Mouse (Mus musculus) heart, adult 2 months (tissue): Measurements from ENCODE around the gene Tgm2. TPM values are rescaled to one million over a fixed set of nuclear protein-coding genes. Genes with fewer than 3 reads are reported as not detected.

Experiments
- DNase-seq, 2 experiments: peaks; one replicate each; pipeline ENCODE4 v3.0.0; 2021
- H3K27ac ChIP-seq: fragments of 200-600 bp; 2 replicates; pipeline ENCODE4 v1.8.1; 2022
- H3K27me3 ChIP-seq: fragments of 200-500 bp; 2 replicates; pipeline ENCODE4 v1.6.1; 2012; ENCODE audit warnings: mild to moderate bottlenecking, low read length, inconsistent platforms, mixed read lengths; ENCODE audit not compliant: control insufficient read depth, insufficient read depth
- H3K36me3 ChIP-seq: fragments of 200-500 bp; 2 replicates; pipeline ENCODE4 v1.6.1; 2012; ENCODE audit warnings: low read length, inconsistent platforms; ENCODE audit not compliant: control insufficient read depth, insufficient read depth
- H3K4me1 ChIP-seq: fragments of 200-500 bp; 2 replicates; pipeline ENCODE4 v1.6.1; 2011; ENCODE audit warnings: low read length; ENCODE audit not compliant: control insufficient read depth, insufficient read depth
- H3K4me3 ChIP-seq: fragments of 200-600 bp; 2 replicates; pipeline ENCODE4 v1.8.1; 2022
- H3K79me2 ChIP-seq: fragments of 200-500 bp; replicated peaks from 2 replicates; pipeline ENCODE4 v1.6.1; 2012; ENCODE audit warnings: mild to moderate bottlenecking, inconsistent platforms, low read length, moderate library complexity, mixed read lengths; ENCODE audit not compliant: control insufficient read depth, insufficient read depth
- H3K9ac ChIP-seq: fragments of 200-500 bp; 2 replicates; pipeline ENCODE4 v1.6.1; 2012; ENCODE audit warnings: low read depth, mild to moderate bottlenecking, control low read depth, inconsistent platforms, low read length, mixed read lengths
- CTCF ChIP-seq: fragments of 200-600 bp; IDR thresholded peaks from 2 replicates; pipeline ENCODE4 v1.8.1; 2022; ENCODE audit warnings: antibody characterized with exemption, mild to moderate bottlenecking, moderate library complexity
- EP300 ChIP-seq: fragments of 200-500 bp; IDR thresholded peaks from 2 replicates; pipeline ENCODE4 v1.6.1; 2011; ENCODE audit warnings: low read depth, low read length, control low read depth; ENCODE audit not compliant: insufficient read depth
- POLR2A ChIP-seq: fragments of 200-500 bp; IDR thresholded peaks from 2 replicates; pipeline ENCODE4 v1.6.1; 2011; ENCODE audit warnings: mild to moderate bottlenecking, low read depth, low read length, control low read depth; ENCODE audit not compliant: insufficient read depth
- WGBS: fragments of 180-500 bp; shearing (Covaris S2); methylation state at CpG from one replicate; pipeline ENCODE4 v1.1.7; 2018; 5-methylcytosine and 5-hydroxymethylcytosine counted together
- intact Hi-C: fragments of 180-260 bp; cut with DNase I; formaldehyde crosslinking; loops from one replicate; pipeline ENCODE4 v1.15.1; 2025
- polyA plus RNA-seq: library from polyadenylated mRNA; depleted of rRNA; stranded (reverse); fragments of >200 nt; gene quantifications from 2 replicates; pipeline ENCODE4 v1.2.3, GENCODE M21; 2012
- total RNA-seq, 2 experiments: library from RNA; stranded (reverse); gene quantifications; 2 replicates each; pipeline ENCODE4 v1.2.3; 2021

The Tgm2 gene
- total and polyA plus RNA-seq, 3 experiments = 155 to 286 (median 270) TPM

GRCm38 (mm10) chr2:158142981-158143380, 3.3 kb downstream of the Tgm2 start:
- H3K4me1 ChIP-seq = peaks cover 42% of the 10 kb centered on the region
- H3K79me2 ChIP-seq = no peaks in the 10 kb centered on the region
- peak in 1 of 2 experiments; percentile 28 for DNase-seq
- H3K27me3 ChIP-seq = no peaks in the 10 kb centered on the region
- H3K9ac ChIP-seq = peak overlapping the region; percentile 8
- peaks cover 28% of the 10 kb centered on the region for H3K36me3 ChIP-seq
- intact Hi-C loops = no loop called here
- WGBS = 81% methylated on average over 18 of the region's 18 CpGs
- peak overlapping the region; percentile 10; the same call in 1 of the 2 replicates for H3K4me3 ChIP-seq
- TF ChIP-seq CTCF (no peak), EP300 (no peak), POLR2A (no peak)
- peak overlapping the region; percentile 90 for H3K27ac ChIP-seq

GRCm38 (mm10) chr2:158141690-158142440, 4.4 kb downstream of the Tgm2 start:
- Histone ChIP-seq H3K4me3 (no peak overlapping the region; the same call in 1 of the 2 replicates), H3K36me3 (peaks cover 30% of the 10 kb centered on the region), H3K9ac (peak overlapping the region; percentile 18), H3K79me2 (no peaks in the 10 kb centered on the region), H3K27me3 (no peaks in the 10 kb centered on the region), H3K27ac (peak overlapping the region; percentile 90), H3K4me1 (peaks cover 42% of the 10 kb centered on the region)
- 27% methylated on average over 7 of the region's 7 CpGs for WGBS
- DNase-seq = peak; percentile 76 to 80
- peak; percentile 94 for TF ChIP-seq EP300
- no peak for TF ChIP-seq CTCF
- intact Hi-C loops = loop anchor here (1.0 kb wide), 1 partner anchor 20 kb away; no protein-coding TSS in a partner anchor

GRCm38 (mm10) chr2:158141271-158141670, 5.0 kb downstream of the Tgm2 start:
- Histone ChIP-seq H3K4me1 (peaks cover 45% of the 10 kb centered on the region), H3K27ac (peak overlapping the region; percentile 90), H3K27me3 (no peaks in the 10 kb centered on the region), H3K9ac (peak overlapping the region; percentile 28), H3K36me3 (peaks cover 36% of the 10 kb centered on the region), H3K4me3 (peak overlapping the region; percentile 9; the same call in 1 of the 2 replicates), H3K79me2 (no peaks in the 10 kb centered on the region)
- intact Hi-C loops = loop anchor here (1.0 kb wide), 1 partner anchor 19 kb away; no protein-coding TSS in a partner anchor
- 40% methylated on average over 7 of the region's 7 CpGs for WGBS
- peak; percentile 59 to 62 for DNase-seq
- 0 out of 2 replicates have a peak, but pooled peaks have one; percentile 20 for TF ChIP-seq POLR2A
- no peak for TF ChIP-seq CTCF
- TF ChIP-seq EP300 = 0 out of 2 replicates have a peak, but pooled peaks have one; percentile 45

GRCm38 (mm10) chr2:158140664-158141063, 5.6 kb downstream of the Tgm2 start:
- intact Hi-C loops = loop anchor here (1.0 kb wide), 1 partner anchor 18 kb away; no protein-coding TSS in a partner anchor
- Histone ChIP-seq H3K36me3 (peaks cover 39% of the 10 kb centered on the region), H3K4me1 (peaks cover 48% of the 10 kb centered on the region), H3K27me3 (no peaks in the 10 kb centered on the region), H3K4me3 (peak overlapping the region; percentile 9; the same call in 1 of the 2 replicates), H3K27ac (peak overlapping the region; percentile 90), H3K9ac (peak overlapping the region; percentile 28), H3K79me2 (no peaks in the 10 kb centered on the region)
- peak in 1 of 2 experiments; percentile 61 for DNase-seq
- no peak for TF ChIP-seq CTCF
- peak; percentile 91; the same call in 1 of the 2 replicates for TF ChIP-seq EP300
- no peak for TF ChIP-seq POLR2A
- WGBS = 23% methylated on average over 5 of the region's 5 CpGs

GRCm38 (mm10) chr2:158139628-158140027, 6.6 kb downstream of the Tgm2 start:
- peak overlapping the region; percentile 90 for H3K27ac ChIP-seq
- H3K27me3 ChIP-seq = no peaks in the 10 kb centered on the region
- intact Hi-C loops = no loop called here
- H3K4me1 ChIP-seq = peaks cover 48% of the 10 kb centered on the region
- H3K79me2 ChIP-seq = no peaks in the 10 kb centered on the region
- H3K4me3 ChIP-seq = no peak overlapping the region
- DNase-seq = peak; percentile 72 to 89
- 27% methylated on average over 7 of the region's 7 CpGs for WGBS
- peak overlapping the region; percentile 65 for H3K9ac ChIP-seq
- TF ChIP-seq CTCF = no peak
- TF ChIP-seq EP300 = peak; percentile 81
- TF ChIP-seq POLR2A = peak; percentile 67
- H3K36me3 ChIP-seq = peaks cover 43% of the 10 kb centered on the region

- no peaks in the 10 kb centered on the region for H3K27me3 ChIP-seq
- peaks cover 49% of the 10 kb centered on the region for H3K4me1 ChIP-seq
- intact Hi-C loops = no loop called here
- peak overlapping the region; percentile 65; the same call in 1 of the 2 replicates for H3K9ac ChIP-seq
- H3K27ac ChIP-seq = peak overlapping the region; percentile 90
- WGBS = 71% methylated on average over 9 of the region's 9 CpGs
- TF ChIP-seq EP300 (no peak), POLR2A (no peak), CTCF (no peak)
- H3K4me3 ChIP-seq = no peak overlapping the region
- peak in 1 of 2 experiments; percentile 31 for DNase-seq
- H3K79me2 ChIP-seq = no peaks in the 10 kb centered on the region
- H3K36me3 ChIP-seq = peaks cover 45% of the 10 kb centered on the region
Observed at GRCm38 (mm10) chr2:158138778-158139177, 7.5 kb downstream of the Tgm2 start.
